Mouse (Mus musculus) adrenal gland, postnatal 4 days (tissue): ENCODE measurements around the gene Srsf6. TPM values are rescaled to one million over a fixed set of nuclear protein-coding genes. Genes with fewer than 3 reads are reported as not detected.

ENCODE experiments used
- DNase-seq, 2 experiments: peaks; one replicate each; pipeline ENCODE4 v3.0.0; 2021 to 2022; ENCODE audit warnings: low spot score in 2 of 2, mixed read lengths in 2 of 2
- total RNA-seq, 2 experiments: library from RNA; stranded (reverse); gene quantifications; 2 replicates each; pipeline ENCODE4 v1.2.3; 2021

The Srsf6 gene
- total RNA-seq, 2 experiments from 2014 or later = 244 to 280 TPM

DNA sequence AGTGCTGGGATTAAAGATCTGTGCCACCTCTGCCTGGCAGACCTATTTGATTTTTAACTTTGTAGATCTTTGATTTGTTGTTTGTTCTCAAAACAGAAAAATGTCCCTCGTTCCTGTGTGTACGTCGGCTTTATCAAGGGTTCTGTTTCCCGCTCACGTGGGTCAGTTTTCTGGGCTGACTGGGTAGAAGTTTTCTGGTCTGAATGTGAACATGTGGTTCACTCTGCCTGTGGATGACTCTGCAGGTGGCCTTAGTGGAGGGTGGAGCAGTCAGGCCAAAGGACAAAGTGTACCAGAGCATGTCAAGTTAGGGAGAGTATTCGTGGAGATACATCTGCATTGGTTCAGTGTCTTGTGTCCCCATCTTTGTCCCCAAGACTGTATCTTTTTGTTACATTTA, 53.1 kb downstream of the Srsf6 start:
- DNase-seq = no peak

DNA sequence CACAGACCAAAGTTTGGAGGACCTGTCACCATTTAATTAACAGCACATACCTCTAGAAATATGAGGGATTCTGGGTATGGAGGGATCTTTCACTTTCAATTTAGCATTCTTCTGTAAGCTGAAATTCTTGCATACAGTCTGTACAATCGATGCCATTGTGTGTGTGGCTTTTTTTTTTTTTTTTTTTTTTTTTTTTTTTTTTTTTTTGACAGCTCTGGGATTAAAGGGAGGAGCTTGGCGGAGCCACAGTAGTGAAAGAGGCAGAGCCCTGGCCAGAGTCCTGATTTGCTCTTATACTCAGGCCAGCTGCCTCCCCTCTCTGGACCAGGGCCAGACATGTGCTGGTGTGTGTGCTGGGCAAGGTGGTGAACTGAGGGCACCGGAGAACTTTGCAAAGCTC, 54.6 kb downstream of the Srsf6 start:
- DNase-seq = peak in 1 of 2 experiments; percentile 47

Other genes with a start within 250 kb of the Srsf6 start
- 1 to 10 TPM in 1 of 2 experiments, under 1 TPM in 1; 0.53 to 1.0 TPM for gene L3mbtl1, start 11.9 kb downstream of the Srsf6 start, total RNA-seq
- 1 to 10 TPM; 1.9 to 3.6 TPM for gene Sgk2, start 55.8 kb downstream of the Srsf6 start, total RNA-seq
- gene Ift52, start 85.8 kb downstream of the Srsf6 start, total RNA-seq = 10 to 100 TPM; 56.6 to 62.0 TPM
- gene Mybl2, start 123.2 kb downstream of the Srsf6 start, total RNA-seq = 10 to 100 TPM; 20.4 to 24.0 TPM
- not detected for gene Gtsf1l, start 156.3 kb downstream of the Srsf6 start, total RNA-seq